Mouse (Mus musculus) forebrain, embryonic 12.5 days (tissue): ENCODE measurements around the gene 9130019O22Rik. TPM values are rescaled to one million over a fixed set of nuclear protein-coding genes. Genes with fewer than 3 reads are reported as not detected.
A peak's percentile ranks its signal among the peaks of the same experiment; 100 is the strongest.
"Not testable (repeated sequence)": the region's sequence is repeated elsewhere in the genome, so short reads cannot be mapped to it uniquely, and the experiment has no call there.

Experiments used
- ATAC-seq: fragments of 200-750 bp; cut with Nextera tagmentation; 2 replicates; pipeline ENCODE4 v1.8.0; 2017; ENCODE audit warnings: moderate TSS enrichment; ENCODE audit not compliant: low FRiP score
- H3K27ac ChIP-seq: fragments of 300-500 bp; sonication (generic); 2 replicates; pipeline ENCODE4 v1.5.1; 2016; ENCODE audit warnings: mild to moderate bottlenecking
- H3K27me3 ChIP-seq: fragments of 300-500 bp; sonication (generic); 2 replicates; pipeline ENCODE4 v1.6.1; 2016; ENCODE audit warnings: mild to moderate bottlenecking
- H3K36me3 ChIP-seq: fragments of 300-500 bp; sonication (generic); replicated peaks from 2 replicates; pipeline ENCODE4 v1.6.1; 2016; ENCODE audit warnings: mild to moderate bottlenecking
- H3K4me1 ChIP-seq: fragments of 300-500 bp; sonication (generic); 2 replicates; pipeline ENCODE4 v1.6.1; 2016
- H3K4me2 ChIP-seq: fragments of 300-500 bp; sonication (generic); 2 replicates; pipeline ENCODE4 v1.6.1; 2016; ENCODE audit warnings: mild to moderate bottlenecking, moderate library complexity
- H3K4me3 ChIP-seq: fragments of 300-500 bp; sonication (generic); replicated peaks from 2 replicates; pipeline ENCODE4 v1.5.1; 2016; ENCODE audit warnings: mild to moderate bottlenecking
- H3K9ac ChIP-seq: fragments of 300-500 bp; sonication (generic); 2 replicates; pipeline ENCODE4 v1.6.1; 2016; ENCODE audit warnings: mild to moderate bottlenecking
- H3K9me3 ChIP-seq: fragments of 300-500 bp; sonication (generic); 2 replicates; pipeline ENCODE4 v1.6.1; 2016
- WGBS: fragments of 180-500 bp; shearing (Covaris S2); methylation state at CpG from one replicate; pipeline ENCODE4 v1.1.7; 2016; 5-methylcytosine and 5-hydroxymethylcytosine counted together
- polyA plus RNA-seq: library from polyadenylated mRNA; unstranded; fragments of >200 nt; fragmentation: Nextera tagmentation; extraction: Ambion mirVana; gene quantifications from 2 replicates; pipeline ENCODE4 v1.2.1, GENCODE M21; 2016

9130019O22Rik gene
- polyA plus RNA-seq, 1 experiment from 2014 or later = 5.2 TPM

GRCm38 (mm10) chr7:127400355-127400754, 13.4 kb upstream of the 9130019O22Rik start:
- Histone ChIP-seq H3K4me3 (no peak overlapping the region), H3K27ac (no peak overlapping the region), H3K9ac (no peak overlapping the region), H3K4me2 (no peak overlapping the region), H3K4me1 (no peaks in the 10 kb centered on the region), H3K36me3 (0 out of 2 replicates have a peak, but pooled peaks cover 4% of the 10 kb centered on the region), H3K27me3 (peaks cover 3% of the 10 kb centered on the region; the same call in 1 of the 2 replicates), H3K9me3 (no peaks in the 10 kb centered on the region)
- WGBS = 64% methylated on average over 3 of the region's 3 CpGs
- no peak for ATAC-seq

GRCm38 (mm10) chr7:127393944-127394333, 7.0 kb upstream of the 9130019O22Rik start:
- H3K36me3 ChIP-seq = peaks cover 14% of the 10 kb centered on the region
- peaks cover 3% of the 10 kb centered on the region; the same call in 1 of the 2 replicates for H3K27me3 ChIP-seq
- H3K4me2 ChIP-seq = peak overlapping the region; percentile 79
- peak overlapping the region; percentile 47; the same call in 1 of the 2 replicates for H3K27ac ChIP-seq
- H3K4me3 ChIP-seq = peak overlapping the region; percentile 70
- peak overlapping the region; percentile 86 for H3K9ac ChIP-seq
- 29% methylated on average over 7 of the region's 7 CpGs for WGBS
- no peaks in the 10 kb centered on the region for H3K9me3 ChIP-seq
- ATAC-seq = peak; percentile 3; the same call in 1 of the 2 replicates
- peaks cover 15% of the 10 kb centered on the region for H3K4me1 ChIP-seq

- WGBS = 2% methylated on average over 45 of the region's 45 CpGs
- Histone ChIP-seq H3K4me2 (peak within 1 kb of the TSS; percentile 79), H3K27me3 (peaks cover 3% of the 10 kb centered on the region; the same call in 1 of the 2 replicates), H3K36me3 (peaks cover 14% of the 10 kb centered on the region), H3K27ac (peak within 1 kb of the TSS; percentile 75), H3K4me3 (peak within 1 kb of the TSS; percentile 70), H3K4me1 (peaks cover 15% of the 10 kb centered on the region), H3K9ac (peak within 1 kb of the TSS; percentile 86), H3K9me3 (no peaks in the 10 kb centered on the region)
- peak; percentile 95 for ATAC-seq
These were observed 6.4 kb upstream of the 9130019O22Rik start, which contains the start of gene E430018J23Rik for GRCm38 (mm10) chr7:127393157-127393943. TSS of gene E430018J23Rik (minus strand) at chr7:127393629.

GRCm38 (mm10) chr7:127392251-127392824, 5.4 kb upstream of the 9130019O22Rik start:
- Histone ChIP-seq H3K4me2 (peak overlapping the region; percentile 79), H3K4me1 (peaks cover 15% of the 10 kb centered on the region), H3K4me3 (peak overlapping the region; percentile 70), H3K9ac (peak overlapping the region; percentile 86; the same call in 1 of the 2 replicates), H3K36me3 (peaks cover 14% of the 10 kb centered on the region), H3K9me3 (no peaks in the 10 kb centered on the region), H3K27me3 (no peaks in the 10 kb centered on the region; the same call in 1 of the 2 replicates), H3K27ac (no peak overlapping the region)
- no peak for ATAC-seq
- 82% methylated on average over 8 of the region's 8 CpGs for WGBS

GRCm38 (mm10) chr7:127391538-127391937, 4.6 kb upstream of the 9130019O22Rik start:
- Histone ChIP-seq H3K4me3 (no peak overlapping the region), H3K27me3 (no peaks in the 10 kb centered on the region; the same call in 1 of the 2 replicates), H3K4me2 (no peak overlapping the region), H3K27ac (no peak overlapping the region), H3K36me3 (peaks cover 14% of the 10 kb centered on the region), H3K4me1 (peaks cover 16% of the 10 kb centered on the region), H3K9me3 (no peaks in the 10 kb centered on the region), H3K9ac (no peak overlapping the region)
- WGBS = 94% methylated on average over 16 of the region's 16 CpGs
- no peak for ATAC-seq

GRCm38 (mm10) chr7:127390306-127390705, 3.3 kb upstream of the 9130019O22Rik start:
- peaks cover 15% of the 10 kb centered on the region for H3K36me3 ChIP-seq
- no peaks in the 10 kb centered on the region for H3K27me3 ChIP-seq
- H3K27ac ChIP-seq = no peak overlapping the region
- peaks cover 22% of the 10 kb centered on the region for H3K4me1 ChIP-seq
- H3K9me3 ChIP-seq = no peaks in the 10 kb centered on the region
- no peak overlapping the region for H3K4me2 ChIP-seq
- no peak overlapping the region for H3K9ac ChIP-seq
- 81% methylated on average over 7 of the region's 7 CpGs for WGBS
- no peak for ATAC-seq
- no peak overlapping the region for H3K4me3 ChIP-seq

GRCm38 (mm10) chr7:127388201-127388600, 1.2 kb upstream of the 9130019O22Rik start:
- H3K4me2 ChIP-seq, H3K9me3 ChIP-seq: not testable (repeated sequence)

GRCm38 (mm10) chr7:127385560-127385959, 1.4 kb downstream of the 9130019O22Rik start:
- not testable (repeated sequence) for H3K27ac ChIP-seq, H3K27me3 ChIP-seq, ATAC-seq, H3K4me3 ChIP-seq, H3K4me2 ChIP-seq, H3K4me1 ChIP-seq, H3K9ac ChIP-seq, H3K9me3 ChIP-seq
- 97% methylated on average over 4 of the region's 4 CpGs for WGBS
- peaks cover 24% of the 10 kb centered on the region for H3K36me3 ChIP-seq

More at GRCm38 (mm10) chr7:127388201-127388600, 1.2 kb upstream of the 9130019O22Rik start:
- ATAC-seq, H3K9ac ChIP-seq, H3K27ac ChIP-seq, H3K27me3 ChIP-seq, H3K4me3 ChIP-seq: not testable (repeated sequence)
- H3K36me3 ChIP-seq = peaks cover 29% of the 10 kb centered on the region
- peaks cover 15% of the 10 kb centered on the region for H3K4me1 ChIP-seq

GRCm38 (mm10) chr7:127378310-127378921, 8.6 kb downstream of the 9130019O22Rik start:
- Histone ChIP-seq H3K4me3 (no peak overlapping the region), H3K4me2 (no peak overlapping the region), H3K9me3 (no peaks in the 10 kb centered on the region), H3K27me3 (no peaks in the 10 kb centered on the region), H3K4me1 (no peaks in the 10 kb centered on the region), H3K9ac (no peak overlapping the region), H3K27ac (no peak overlapping the region), H3K36me3 (peaks cover 20% of the 10 kb centered on the region)
- WGBS = 81% methylated on average over 6 of the region's 6 CpGs
- ATAC-seq = no peak

GRCm38 (mm10) chr7:127375271-127376245, 11.4 kb downstream of the 9130019O22Rik start, which contains the start of gene Zfp747:
TSS of gene Zfp747 (minus strand) at chr7:127376050.
- ATAC-seq = peak; percentile 96
- not testable (repeated sequence) for H3K9me3 ChIP-seq, H3K27ac ChIP-seq, H3K4me1 ChIP-seq, H3K27me3 ChIP-seq
- Histone ChIP-seq H3K9ac (peak within 1 kb of the TSS; percentile 76), H3K4me2 (peak within 1 kb of the TSS; percentile 77), H3K4me3 (peak within 1 kb of the TSS; percentile 70), H3K36me3 (peaks cover 12% of the 10 kb centered on the region; the same call in 1 of the 2 replicates)
- 2% methylated on average over 49 of the region's 49 CpGs for whole genome bisulfite sequencing

GRCm38 (mm10) chr7:127371870-127372269, 15.1 kb downstream of the 9130019O22Rik start:
- not testable (repeated sequence) for H3K9me3 ChIP-seq, H3K9ac ChIP-seq, H3K4me3 ChIP-seq, H3K4me2 ChIP-seq, H3K27ac ChIP-seq, H3K4me1 ChIP-seq, H3K27me3 ChIP-seq, ATAC-seq
- WGBS = 87% methylated on average over 3 of the region's 3 CpGs
- peaks cover 12% of the 10 kb centered on the region; the same call in 1 of the 2 replicates for H3K36me3 ChIP-seq
